Mouse (Mus musculus) bone marrow macrophage, adult 2 months (primary cell): ENCODE data around the gene Pprc1. TPM values are rescaled to one million over a fixed set of nuclear protein-coding genes. Genes with fewer than 3 reads are reported as not detected.

Experiments
- H3K27ac ChIP-seq: 2 replicates; pipeline ENCODE4 v1.5.1; 2012; ENCODE audit warnings: low read depth, low read length; ENCODE audit not compliant: insufficient read depth
- H3K4me1 ChIP-seq: 2 replicates; pipeline ENCODE4 v1.6.1; 2012; ENCODE audit warnings: low read length; ENCODE audit not compliant: control insufficient read depth, insufficient read depth
- H3K4me3 ChIP-seq: 2 replicates; pipeline ENCODE4 v1.5.1; 2012; ENCODE audit warnings: mild to moderate bottlenecking, low read length, moderate library complexity; ENCODE audit not compliant: insufficient read depth
- CTCF ChIP-seq: IDR thresholded peaks from 2 replicates; pipeline ENCODE4 v1.5.1; 2012; ENCODE audit warnings: low read depth, mild to moderate bottlenecking, low read length, moderate library complexity
- POLR2A ChIP-seq: IDR thresholded peaks from 2 replicates; pipeline ENCODE4 v1.6.1; 2012; ENCODE audit warnings: mild to moderate bottlenecking, low read depth, low read length, borderline replicate concordance
- polyA plus RNA-seq: library from polyadenylated mRNA; stranded (reverse); fragments of >200 nt; gene quantifications from 2 replicates; pipeline ENCODE4 v1.2.4, GENCODE M21; 2012; ENCODE audit not compliant: missing spikeins, insufficient read depth, insufficient read length

Gene Pprc1
- polyA plus RNA-seq, 1 experiment = 10.9 TPM

DNA sequence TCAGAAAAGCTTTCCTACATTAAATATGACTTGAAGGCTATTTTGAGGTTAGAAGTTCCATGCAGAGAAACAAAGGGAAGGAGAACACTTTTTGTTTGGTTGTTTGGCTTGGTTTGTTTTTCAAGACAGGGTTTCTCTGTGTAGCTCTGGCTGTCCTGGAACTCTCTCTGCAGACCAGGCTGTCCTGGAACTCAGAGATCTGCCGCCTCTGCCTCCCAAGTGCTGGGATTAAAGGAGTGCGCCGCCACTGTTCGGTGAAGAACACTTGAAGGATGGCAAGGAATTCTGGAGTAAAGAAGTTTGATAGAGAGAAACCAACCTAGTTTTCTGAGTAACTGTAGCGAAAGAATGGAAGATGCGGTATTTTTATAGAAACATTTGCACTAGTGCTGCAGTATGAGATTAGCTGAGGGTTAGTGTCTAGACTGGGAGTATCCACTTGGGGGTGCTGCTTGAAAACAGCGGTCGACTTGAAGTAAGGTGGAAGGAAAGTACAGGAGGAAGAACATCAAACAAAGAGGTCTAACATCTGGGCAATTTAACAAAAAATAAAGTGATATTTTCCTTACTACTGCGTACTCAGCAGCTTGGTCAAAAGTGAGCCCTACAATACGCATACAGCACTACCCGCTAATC lies 11.2 kb downstream of the Pprc1 start:
- peak overlapping the region; percentile 14; the same call in 1 of the 2 replicates for H3K27ac ChIP-seq
- H3K4me1 ChIP-seq = peaks cover 14% of the 10 kb centered on the region
- TF ChIP-seq CTCF = no peak
- TF ChIP-seq POLR2A = no peak
- peak overlapping the region; percentile 100 for H3K4me3 ChIP-seq

DNA sequence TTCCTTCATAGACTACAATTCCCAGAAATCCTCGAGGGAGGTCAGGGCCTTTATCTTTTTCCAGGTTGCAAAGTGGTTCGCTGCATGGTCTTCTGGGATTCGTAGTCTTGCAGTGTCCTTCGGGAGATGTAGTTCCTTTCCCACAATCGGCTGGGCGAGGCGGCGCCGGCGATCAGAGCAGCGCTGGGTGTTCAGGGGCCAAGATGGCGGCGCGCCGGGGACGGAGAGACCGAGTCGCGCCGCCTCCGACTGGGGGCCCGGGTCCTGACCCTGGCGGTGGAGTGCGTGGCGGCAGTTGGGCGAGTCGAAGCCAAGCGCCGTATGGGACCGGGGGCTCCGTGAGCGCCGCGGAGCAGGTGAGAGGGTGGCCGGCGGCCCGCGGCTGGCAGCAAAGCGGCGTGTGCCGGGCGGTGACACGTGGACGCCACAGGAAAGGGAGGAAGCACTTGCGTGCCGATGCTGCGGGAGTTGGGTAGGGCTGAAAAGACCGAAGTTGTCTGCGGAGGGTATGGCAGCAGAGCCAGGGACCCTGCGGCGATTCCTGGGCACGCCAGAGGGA lies 11.8 kb downstream of the Pprc1 start:
- H3K27ac ChIP-seq = peak overlapping the region; percentile 99
- TF ChIP-seq CTCF (no peak), POLR2A (no peak)
- peak overlapping the region; percentile 100 for H3K4me3 ChIP-seq
- H3K4me1 ChIP-seq = peaks cover 14% of the 10 kb centered on the region

DNA sequence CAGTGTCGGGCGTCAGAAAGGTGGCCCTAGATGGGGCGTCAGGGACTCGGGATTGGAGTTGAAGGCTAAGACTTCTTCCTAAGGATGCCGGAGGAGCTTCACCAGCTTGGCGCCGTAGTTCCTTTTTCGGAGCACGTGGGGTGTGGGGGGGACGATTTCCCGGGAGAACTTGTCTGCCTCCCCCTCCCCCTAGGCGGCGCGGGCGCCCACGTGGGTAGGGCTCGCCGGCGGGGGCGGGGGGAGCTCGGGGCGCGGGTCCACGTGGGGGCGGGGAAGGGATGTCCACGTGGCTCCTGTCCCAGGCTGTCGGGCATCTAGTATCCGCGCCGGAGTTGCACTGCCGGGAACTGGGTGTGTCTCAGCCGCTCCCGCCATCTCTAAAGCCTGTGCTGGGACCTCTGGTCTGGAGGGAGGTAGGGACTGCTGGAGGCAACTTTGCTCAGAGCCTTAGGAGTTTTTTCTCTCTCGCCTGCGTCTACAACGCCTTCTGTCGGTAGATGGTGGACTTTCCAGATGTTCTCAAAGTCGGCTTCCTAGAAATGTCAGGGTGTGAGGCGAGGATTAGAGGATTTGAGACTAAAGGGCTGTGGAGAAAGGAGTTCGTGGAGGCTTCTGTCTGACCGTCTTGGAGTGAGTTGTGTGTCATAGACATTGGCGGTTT lies 12.4 kb downstream of the Pprc1 start:
- H3K4me3 ChIP-seq = peak overlapping the region; percentile 100
- no peak for TF ChIP-seq POLR2A
- TF ChIP-seq CTCF = peak; percentile 15; the same call in 1 of the 2 replicates
- H3K27ac ChIP-seq = peak overlapping the region; percentile 99
- H3K4me1 ChIP-seq = peaks cover 11% of the 10 kb centered on the region

DNA sequence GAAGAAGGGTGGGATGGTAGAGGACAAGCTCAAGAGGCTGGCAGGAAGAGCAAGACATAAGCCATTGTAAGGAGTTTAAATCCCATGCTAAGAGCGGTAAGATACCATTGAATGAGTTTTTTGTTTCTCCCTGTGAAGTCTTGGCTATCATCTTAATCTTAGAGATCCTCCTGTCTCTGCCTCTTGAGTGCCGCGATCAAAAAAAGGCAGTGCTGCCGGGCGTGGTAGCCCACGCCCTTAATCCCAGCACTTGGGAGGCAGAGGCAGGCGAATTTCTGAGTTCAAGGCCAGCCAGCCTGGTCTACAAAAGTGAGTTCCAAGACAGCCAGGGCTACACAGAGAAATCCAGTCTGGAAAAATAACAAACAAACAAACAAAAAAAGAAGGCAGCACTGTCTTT lies 13.8 kb downstream of the Pprc1 start:
- TF ChIP-seq CTCF = no peak
- no peak for TF ChIP-seq POLR2A
- no peak overlapping the region for H3K27ac ChIP-seq
- H3K4me3 ChIP-seq = peak overlapping the region; percentile 100
- H3K4me1 ChIP-seq = peaks cover 11% of the 10 kb centered on the region

DNA sequence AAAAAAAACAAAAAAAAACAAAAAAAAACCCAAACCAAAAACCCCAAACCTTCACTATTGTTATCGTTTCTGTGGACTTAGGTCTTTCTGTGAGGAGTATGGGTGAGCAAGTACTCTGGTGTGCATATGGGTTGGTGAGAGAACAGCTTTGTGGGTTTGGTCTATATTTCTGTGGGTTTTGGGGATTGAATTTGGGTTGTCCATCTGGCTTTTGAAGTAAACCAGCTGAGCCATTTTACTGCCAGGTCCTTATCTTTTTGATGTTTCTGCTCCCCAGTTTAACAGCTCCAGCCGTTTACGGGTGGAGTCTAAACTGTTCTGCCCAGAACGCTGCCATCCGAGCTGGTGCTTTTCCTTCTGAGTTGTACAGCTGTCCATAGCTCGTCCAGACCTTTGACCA lies 16.2 kb downstream of the Pprc1 start:
- no peak for TF ChIP-seq CTCF
- TF ChIP-seq POLR2A = no peak
- Histone ChIP-seq H3K27ac (no peak overlapping the region), H3K4me3 (no peak overlapping the region), H3K4me1 (peaks cover 11% of the 10 kb centered on the region)

DNA sequence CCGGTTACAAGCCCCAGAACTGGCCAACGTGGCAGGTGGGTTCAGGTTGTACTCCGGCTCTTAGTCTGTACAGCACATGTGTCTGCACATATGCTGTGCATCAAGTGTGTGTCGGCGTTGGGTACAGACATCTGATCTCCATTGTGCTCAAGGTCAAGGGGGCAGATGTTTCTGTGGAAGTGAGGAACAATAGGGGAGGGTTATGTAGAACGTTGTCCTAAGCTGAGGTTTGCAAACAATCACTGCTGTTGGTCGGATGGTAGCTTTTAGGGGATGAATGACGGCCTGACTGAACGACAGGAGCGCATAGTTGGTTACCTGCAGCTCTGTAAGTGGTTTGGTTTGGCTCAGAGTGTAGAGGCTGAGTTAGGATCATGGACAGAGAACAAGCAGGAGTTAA lies 23.4 kb downstream of the Pprc1 start:
- Histone ChIP-seq H3K4me3 (no peak overlapping the region), H3K27ac (no peak overlapping the region)

DNA sequence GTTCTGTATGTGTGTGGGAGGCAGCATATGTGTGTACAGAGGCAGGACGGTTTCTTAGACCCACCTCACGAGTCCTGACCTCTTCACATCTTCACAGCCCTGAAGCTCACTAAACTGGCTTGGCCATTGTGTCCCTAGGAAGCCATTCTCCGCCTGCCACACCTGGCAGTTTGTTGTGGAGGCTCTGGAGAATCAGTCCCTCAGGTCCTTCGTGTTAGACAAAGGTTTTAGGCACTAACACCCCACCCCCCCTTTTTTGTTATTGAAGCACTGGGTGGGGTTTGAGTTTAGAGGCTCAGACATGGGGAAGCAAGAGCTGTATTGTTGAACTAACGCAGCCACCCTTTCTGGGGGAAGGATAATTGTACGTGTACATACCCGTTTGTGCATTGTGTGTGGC lies 28.6 kb downstream of the Pprc1 start:
- TF ChIP-seq CTCF (no peak), POLR2A (no peak)
- Histone ChIP-seq H3K27ac (no peak overlapping the region), H3K4me3 (no peak overlapping the region), H3K4me1 (peaks cover 4% of the 10 kb centered on the region)

More for the DNA sequence above, 23.4 kb downstream of the Pprc1 start:
- TF ChIP-seq POLR2A (no peak), CTCF (no peak)
- no peaks in the 10 kb centered on the region for H3K4me1 ChIP-seq

DNA sequence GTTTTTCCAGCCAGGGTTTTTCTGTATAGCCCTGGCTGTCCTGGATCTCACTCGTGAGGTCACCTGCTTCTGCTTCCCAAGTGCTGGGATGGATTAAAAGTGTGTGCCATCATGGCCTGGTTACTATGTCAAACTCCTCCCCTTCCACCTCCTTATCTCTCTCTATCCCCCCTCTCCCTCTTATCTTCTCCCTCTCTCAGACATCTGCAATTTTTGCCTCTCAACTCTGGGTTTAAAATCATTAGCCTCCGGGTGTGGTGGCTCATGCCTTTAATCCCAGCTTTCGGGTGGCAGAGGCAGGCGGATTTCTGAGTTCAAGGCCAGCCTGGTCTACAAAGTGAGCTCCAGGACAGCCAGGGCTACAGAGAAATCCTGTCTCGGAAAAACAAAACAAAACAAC lies 29.6 kb downstream of the Pprc1 start:
- Histone ChIP-seq H3K4me3 (no peak overlapping the region), H3K4me1 (peaks cover 4% of the 10 kb centered on the region), H3K27ac (no peak overlapping the region)
- TF ChIP-seq CTCF (no peak), POLR2A (no peak)

DNA sequence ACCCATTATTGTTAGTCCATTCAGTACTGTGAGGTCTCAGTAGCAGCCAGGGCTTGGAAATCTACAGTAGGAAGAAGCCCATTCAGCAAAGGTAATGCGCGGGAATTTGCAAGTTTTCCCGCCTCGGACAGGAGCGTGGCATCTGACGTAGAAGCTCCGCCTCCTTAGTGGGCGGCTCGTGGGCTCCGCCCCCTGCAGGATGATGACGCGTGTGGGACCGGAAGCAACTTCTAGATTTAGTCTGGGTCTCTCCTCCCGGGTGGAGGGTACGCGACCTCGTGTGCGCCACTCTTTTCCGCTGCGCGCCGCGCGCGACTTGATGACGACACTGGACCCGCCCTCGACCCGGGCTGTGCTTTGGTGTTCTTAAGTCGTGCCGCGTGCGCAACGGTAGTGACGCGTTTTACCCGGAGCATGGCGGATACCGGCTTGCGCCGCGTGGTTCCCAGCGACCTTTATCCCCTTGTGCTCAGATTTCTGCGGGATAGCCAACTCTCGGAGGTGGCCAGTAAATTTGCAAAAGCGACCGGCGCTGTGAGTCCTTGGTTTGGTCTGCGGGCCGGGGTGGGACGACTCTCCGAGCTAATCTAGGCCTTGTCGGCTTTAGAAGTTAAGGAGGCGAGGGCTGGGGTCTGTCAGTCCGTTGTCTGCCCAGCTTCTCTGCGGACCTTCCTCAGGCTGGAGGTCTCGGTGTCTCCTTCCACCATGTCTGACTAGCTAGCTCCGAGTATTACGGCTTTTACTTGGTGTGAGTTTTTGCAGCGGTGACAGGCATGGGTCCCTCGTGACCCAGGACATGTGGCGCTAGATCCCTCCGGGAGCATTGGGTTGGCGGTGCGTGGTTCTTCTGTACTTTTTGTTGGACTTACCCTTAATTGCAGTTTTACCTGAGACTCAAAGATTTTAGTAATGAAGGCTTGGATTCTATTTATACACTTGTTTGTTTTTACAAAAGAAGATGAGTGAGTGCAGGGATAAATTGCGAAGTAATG lies 31.2 kb downstream of the Pprc1 start, which contains the start of gene Nolc1:
Gene Nolc1 (plus strand): TSS at position 248 of the 992 bp plus-strand sequence.
- H3K27ac ChIP-seq = peak within 1 kb of the TSS; percentile 58
- peak within 1 kb of the TSS; percentile 78 for H3K4me3 ChIP-seq
- peaks cover 4% of the 10 kb centered on the region for H3K4me1 ChIP-seq
- TF ChIP-seq POLR2A (no peak), CTCF (no peak)
